Mouse (Mus musculus) C2C12 (cell line): Measurements from ENCODE around the gene Hspa1l.

Source experiments
- CEBPB ChIP-seq: IDR thresholded peaks from one replicate; pipeline ENCODE4 v1.6.1; 2011; ENCODE audit warnings: low read depth, mild to moderate bottlenecking, control low read depth, moderate library complexity
- CTCF ChIP-seq: IDR thresholded peaks from one replicate; pipeline ENCODE4 v1.5.1; 2011; ENCODE audit not compliant: control insufficient read depth, insufficient read depth, insufficient read length
- MAX ChIP-seq: IDR thresholded peaks from one replicate; pipeline ENCODE4 v1.6.1; 2011; ENCODE audit warnings: mild to moderate bottlenecking, control low read depth

GRCm38 (mm10) chr17:35027277-35028068 is 55.0 kb downstream of the Hspa1l start, which contains the start of gene Sapcd1:
- no peak for TF ChIP-seq CTCF
- no peak for TF ChIP-seq CEBPB
- TF ChIP-seq MAX = no peak
